Mouse (Mus musculus) liver, embryonic 15.5 days (tissue): ENCODE measurements at regions not wholly inside any gene's neighbourhood (a gene's known extent, or its start where the extent isn't known, plus 50 kb on each side); places are given as distances from the start of the nearest gene placed in this dataset.

Experiments
- ATAC-seq: fragments of 200-750 bp; cut with Nextera tagmentation; 2 replicates; pipeline ENCODE4 v1.8.0; 2017; ENCODE audit warnings: moderate number of reproducible peaks, mild to moderate bottlenecking, moderate library complexity; ENCODE audit not compliant: insufficient read depth
- H3K27ac ChIP-seq: fragments of 300-500 bp; sonication (generic); replicated peaks from 2 replicates; pipeline ENCODE4 v1.5.1; 2015; ENCODE audit warnings: mild to moderate bottlenecking, inconsistent platforms
- H3K27me3 ChIP-seq: fragments of 300-500 bp; sonication (generic); 2 replicates; pipeline ENCODE4 v1.6.1; 2015; ENCODE audit warnings: mild to moderate bottlenecking, inconsistent platforms
- H3K36me3 ChIP-seq: fragments of 300-500 bp; sonication (generic); replicated peaks from 2 replicates; pipeline ENCODE4 v1.6.1; 2015; ENCODE audit warnings: moderate library complexity, mild to moderate bottlenecking, inconsistent platforms
- H3K4me1 ChIP-seq: fragments of 300-500 bp; sonication (generic); replicated peaks from 2 replicates; pipeline ENCODE4 v1.6.1; 2015; ENCODE audit warnings: inconsistent platforms
- H3K4me2 ChIP-seq: fragments of 300-500 bp; sonication (generic); 2 replicates; pipeline ENCODE4 v1.6.1; 2015; ENCODE audit warnings: moderate library complexity, mild to moderate bottlenecking, inconsistent platforms
- H3K4me3 ChIP-seq: fragments of 300-500 bp; sonication (generic); replicated peaks from 2 replicates; pipeline ENCODE4 v1.5.1; 2015; ENCODE audit warnings: mild to moderate bottlenecking, inconsistent platforms
- H3K9ac ChIP-seq: fragments of 300-500 bp; sonication (generic); 2 replicates; pipeline ENCODE4 v1.6.1; 2015; ENCODE audit warnings: moderate library complexity, mild to moderate bottlenecking, inconsistent platforms
- H3K9me3 ChIP-seq: fragments of 300-500 bp; sonication (generic); replicated peaks from 2 replicates; pipeline ENCODE4 v1.6.1; 2016; ENCODE audit warnings: inconsistent platforms
- WGBS: fragments of 180-500 bp; shearing (Covaris S2); methylation state at CpG from one replicate; pipeline ENCODE4 v1.1.7; 2015; ENCODE audit warnings: mixed read lengths; ENCODE audit not compliant: insufficient replicate concordance; 5-methylcytosine and 5-hydroxymethylcytosine counted together

DNA sequence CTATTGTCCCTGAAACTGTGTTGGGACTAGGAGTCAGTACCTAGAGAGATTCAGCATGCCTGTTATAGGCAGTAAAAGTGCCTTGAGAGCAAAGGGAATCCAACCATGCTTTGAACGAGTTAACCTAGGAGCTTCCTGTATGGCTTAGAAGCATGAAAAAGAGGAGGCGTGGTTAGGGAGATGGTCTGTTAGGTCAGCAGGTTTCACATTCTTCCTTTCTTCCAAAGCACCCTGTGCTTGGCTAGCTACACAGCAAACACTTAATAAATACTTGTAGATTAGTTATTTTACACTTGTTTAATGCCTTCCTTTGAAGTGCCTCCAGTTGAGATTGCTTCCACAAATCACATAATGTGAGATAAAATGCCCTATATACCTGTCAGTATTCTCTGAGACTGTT, 284.9 kb upstream of the Adgra3 start:
- Histone ChIP-seq H3K9me3 (no peaks in the 10 kb centered on the region), H3K36me3 (no peaks in the 10 kb centered on the region), H3K4me1 (no peaks in the 10 kb centered on the region), H3K4me3 (no peak overlapping the region), H3K27me3 (no peaks in the 10 kb centered on the region), H3K4me2 (no peak overlapping the region), H3K27ac (no peak overlapping the region), H3K9ac (no peak overlapping the region)
- ATAC-seq, result no peak
- 53% methylated on average over 2 of the region's 2 CpGs for WGBS

- no peak for ATAC-seq
- no peak overlapping the region for H3K4me2 ChIP-seq
- 43% methylated on average over 1 of the region's 1 CpGs for WGBS
Observed at GRCm38 (mm10) chr5:50309491-50309890, 250.7 kb upstream of the Adgra3 start.

GRCm38 (mm10) chr5:50303859-50304480, 245.2 kb upstream of the Adgra3 start:
- Histone ChIP-seq H3K4me1 (no peaks in the 10 kb centered on the region), H3K4me3 (no peak overlapping the region), H3K27ac (no peak overlapping the region), H3K9me3 (no peaks in the 10 kb centered on the region), H3K9ac (no peak overlapping the region), H3K36me3 (no peaks in the 10 kb centered on the region), H3K27me3 (no peaks in the 10 kb centered on the region), H3K4me2 (no peak overlapping the region)
- ATAC-seq, result no peak
- WGBS, result 40% methylated on average over 1 of the region's 1 CpGs

More at GRCm38 (mm10) chr5:50309491-50309890, 250.7 kb upstream of the Adgra3 start:
- Histone ChIP-seq H3K4me1 (no peaks in the 10 kb centered on the region), H3K36me3 (no peaks in the 10 kb centered on the region), H3K9ac (no peak overlapping the region), H3K27ac (no peak overlapping the region), H3K9me3 (no peaks in the 10 kb centered on the region), H3K27me3 (no peaks in the 10 kb centered on the region), H3K4me3 (no peak overlapping the region)

DNA sequence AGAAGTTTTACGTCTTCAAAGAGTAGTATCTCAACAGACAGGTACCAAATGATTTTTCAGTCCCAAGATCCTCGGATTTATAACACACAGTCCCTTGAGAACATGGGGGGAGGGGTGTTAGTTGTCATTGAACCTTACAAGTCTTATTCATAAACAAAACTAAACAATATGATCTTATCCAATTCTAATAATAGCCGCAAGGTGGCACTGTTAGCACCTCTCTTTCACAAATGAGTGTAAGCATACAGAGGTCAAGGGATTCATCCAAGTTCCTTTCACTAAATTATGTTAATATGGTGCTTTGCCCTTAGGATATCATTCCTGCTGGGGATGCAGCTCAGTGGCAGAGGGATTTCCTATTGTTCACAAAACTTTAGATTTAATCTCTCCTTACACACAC, 235.0 kb upstream of the Adgra3 start:
- H3K4me2 ChIP-seq, result no peak overlapping the region
- H3K4me3 ChIP-seq, result no peak overlapping the region
- H3K4me1 ChIP-seq, result no peaks in the 10 kb centered on the region
- H3K27me3 ChIP-seq, result no peaks in the 10 kb centered on the region
- no peaks in the 10 kb centered on the region for H3K36me3 ChIP-seq
- no peak overlapping the region for H3K9ac ChIP-seq
- no peak for ATAC-seq
- no peak overlapping the region for H3K27ac ChIP-seq
- WGBS, result 44% methylated on average over 3 of the region's 3 CpGs
- H3K9me3 ChIP-seq, result no peaks in the 10 kb centered on the region

DNA sequence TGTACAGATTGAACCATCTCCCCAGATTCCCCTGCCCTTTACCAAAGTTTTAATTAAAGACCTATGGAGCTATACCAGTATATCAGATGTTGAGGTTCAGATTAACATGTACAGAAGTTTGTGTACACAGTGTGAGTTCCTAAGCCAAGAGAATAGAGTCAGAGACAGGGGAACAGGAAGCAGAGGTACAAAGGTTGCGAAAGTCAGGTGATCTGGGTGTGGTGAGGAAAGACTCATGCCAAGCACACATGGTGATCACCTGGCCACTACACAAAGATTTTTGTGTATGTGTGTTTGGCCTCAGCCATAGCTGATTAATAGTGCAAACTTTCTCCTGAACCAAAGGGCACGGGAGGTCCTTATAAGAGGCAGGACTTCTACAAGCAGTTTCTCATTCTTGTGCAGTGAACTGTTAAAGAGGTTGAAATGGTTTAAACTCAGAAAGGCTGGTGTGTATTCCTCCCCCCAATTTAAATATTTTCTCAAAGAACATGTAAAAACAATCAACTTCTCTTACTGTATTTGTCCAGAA, 232.1 kb upstream of the Adgra3 start:
- 63% methylated on average over 2 of the region's 2 CpGs for WGBS
- Histone ChIP-seq H3K36me3 (no peaks in the 10 kb centered on the region), H3K9ac (no peak overlapping the region), H3K4me1 (no peaks in the 10 kb centered on the region), H3K9me3 (no peaks in the 10 kb centered on the region), H3K27ac (no peak overlapping the region), H3K4me3 (no peak overlapping the region), H3K27me3 (no peaks in the 10 kb centered on the region), H3K4me2 (no peak overlapping the region)
- no peak for ATAC-seq

- H3K36me3 ChIP-seq, result no peaks in the 10 kb centered on the region
- no peaks in the 10 kb centered on the region for H3K27me3 ChIP-seq
- no peaks in the 10 kb centered on the region for H3K4me1 ChIP-seq
- WGBS, result 44% methylated on average over 2 of the region's 2 CpGs
- H3K9me3 ChIP-seq, result no peaks in the 10 kb centered on the region
- no peak overlapping the region for H3K9ac ChIP-seq
- no peak for ATAC-seq
- no peak overlapping the region for H3K4me3 ChIP-seq
- no peak overlapping the region for H3K4me2 ChIP-seq
- no peak overlapping the region for H3K27ac ChIP-seq
Observed at GRCm38 (mm10) chr5:50260417-50260816, 201.6 kb upstream of the Adgra3 start.

DNA sequence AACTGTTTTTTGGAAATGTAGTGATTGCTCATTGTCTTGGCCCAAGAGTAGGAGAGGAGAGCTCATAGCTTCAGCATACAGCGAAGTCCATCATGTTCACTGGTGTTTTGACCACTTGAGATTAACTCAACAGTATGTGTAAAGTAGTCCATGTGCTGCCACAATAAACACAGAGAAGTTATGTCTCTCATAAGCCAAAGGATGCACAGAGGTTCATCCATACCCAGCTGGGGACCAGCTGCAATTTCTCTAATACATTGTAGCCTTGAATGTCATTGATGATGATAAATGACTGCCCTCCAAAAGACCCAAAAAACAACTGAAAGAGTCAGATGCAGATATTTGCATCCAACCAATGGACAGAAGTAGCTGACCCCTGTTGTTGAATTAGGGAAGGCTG, 199.2 kb upstream of the Adgra3 start:
- H3K4me2 ChIP-seq, result no peak overlapping the region
- WGBS, result 70% methylated on average over 1 of the region's 1 CpGs
- no peaks in the 10 kb centered on the region for H3K9me3 ChIP-seq
- H3K36me3 ChIP-seq, result no peaks in the 10 kb centered on the region
- no peaks in the 10 kb centered on the region for H3K27me3 ChIP-seq
- no peak overlapping the region for H3K4me3 ChIP-seq
- no peak for ATAC-seq
- H3K9ac ChIP-seq, result no peak overlapping the region
- no peaks in the 10 kb centered on the region for H3K4me1 ChIP-seq
- no peak overlapping the region for H3K27ac ChIP-seq

- Histone ChIP-seq H3K27ac (no peak overlapping the region), H3K27me3 (no peaks in the 10 kb centered on the region), H3K36me3 (no peaks in the 10 kb centered on the region), H3K4me2 (no peak overlapping the region), H3K4me3 (no peak overlapping the region), H3K4me1 (no peaks in the 10 kb centered on the region), H3K9ac (no peak overlapping the region), H3K9me3 (no peaks in the 10 kb centered on the region)
- 63% methylated on average over 2 of the region's 2 CpGs for WGBS
- ATAC-seq, result no peak
Observed at GRCm38 (mm10) chr5:50234111-50234510, 175.3 kb upstream of the Adgra3 start.

DNA sequence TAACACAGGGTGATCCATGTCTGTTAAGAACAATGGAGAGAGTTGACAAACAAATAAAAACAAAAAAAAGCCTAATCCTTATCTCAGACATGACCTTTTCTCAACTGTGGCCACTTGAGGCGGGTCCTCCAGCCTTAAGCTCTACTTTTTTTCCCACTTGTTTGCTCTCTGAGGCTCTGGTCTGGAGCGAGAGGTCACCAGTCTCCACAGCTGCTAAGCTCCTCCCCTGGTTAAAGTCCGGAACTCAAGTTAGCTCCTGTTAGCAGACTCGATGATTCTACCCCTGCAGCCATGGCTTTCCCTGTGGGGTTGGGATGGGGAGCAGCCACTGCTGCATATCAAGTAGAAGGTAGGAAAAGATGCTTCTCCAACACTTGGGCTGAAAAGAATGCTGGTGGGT, 158.2 kb upstream of the Adgra3 start:
- Histone ChIP-seq H3K9ac (no peak overlapping the region), H3K9me3 (no peaks in the 10 kb centered on the region), H3K4me3 (no peak overlapping the region), H3K36me3 (no peaks in the 10 kb centered on the region), H3K4me1 (0 out of 2 replicates have a peak, but pooled peaks cover 4% of the 10 kb centered on the region), H3K27ac (no peak overlapping the region), H3K4me2 (no peak overlapping the region), H3K27me3 (no peaks in the 10 kb centered on the region)
- WGBS, result 25% methylated on average over 4 of the region's 4 CpGs
- no peak for ATAC-seq

DNA sequence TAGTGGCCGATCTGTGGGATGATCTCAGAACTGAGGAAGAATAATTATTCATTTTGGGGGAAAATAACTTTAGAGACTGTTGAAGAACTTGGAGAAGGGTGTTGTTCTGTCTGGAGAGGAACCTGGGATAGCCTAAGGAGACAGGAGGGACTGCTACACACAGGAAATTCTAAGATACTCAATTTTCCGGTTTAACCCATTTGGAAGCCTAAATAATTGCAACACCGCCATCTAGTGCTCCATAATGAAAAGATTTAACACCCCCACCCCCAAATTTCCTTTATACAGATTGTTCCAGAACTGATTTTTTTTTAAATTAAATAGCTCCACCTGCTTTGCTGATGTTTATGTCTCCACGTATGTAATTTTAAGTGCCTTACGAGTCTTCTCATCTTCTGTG, 157.2 kb upstream of the Adgra3 start:
- ATAC-seq, result no peak
- H3K9ac ChIP-seq, result no peak overlapping the region
- no peaks in the 10 kb centered on the region for H3K36me3 ChIP-seq
- WGBS, result 27% methylated on average over 5 of the region's 5 CpGs
- no peak overlapping the region for H3K27ac ChIP-seq
- H3K4me1 ChIP-seq, result 0 out of 2 replicates have a peak, but pooled peaks cover 4% of the 10 kb centered on the region
- no peaks in the 10 kb centered on the region for H3K9me3 ChIP-seq
- H3K4me2 ChIP-seq, result no peak overlapping the region
- no peaks in the 10 kb centered on the region for H3K27me3 ChIP-seq
- H3K4me3 ChIP-seq, result no peak overlapping the region

GRCm38 (mm10) chr5:50202307-50203010, 143.7 kb upstream of the Adgra3 start:
- 52% methylated on average over 7 of the region's 7 CpGs for WGBS
- Histone ChIP-seq H3K27ac (no peak overlapping the region), H3K4me2 (no peak overlapping the region), H3K4me3 (no peak overlapping the region), H3K9ac (no peak overlapping the region), H3K36me3 (no peaks in the 10 kb centered on the region), H3K27me3 (no peaks in the 10 kb centered on the region), H3K4me1 (no peaks in the 10 kb centered on the region), H3K9me3 (no peaks in the 10 kb centered on the region)
- ATAC-seq, result no peak
